In the genomic region with DNA sequence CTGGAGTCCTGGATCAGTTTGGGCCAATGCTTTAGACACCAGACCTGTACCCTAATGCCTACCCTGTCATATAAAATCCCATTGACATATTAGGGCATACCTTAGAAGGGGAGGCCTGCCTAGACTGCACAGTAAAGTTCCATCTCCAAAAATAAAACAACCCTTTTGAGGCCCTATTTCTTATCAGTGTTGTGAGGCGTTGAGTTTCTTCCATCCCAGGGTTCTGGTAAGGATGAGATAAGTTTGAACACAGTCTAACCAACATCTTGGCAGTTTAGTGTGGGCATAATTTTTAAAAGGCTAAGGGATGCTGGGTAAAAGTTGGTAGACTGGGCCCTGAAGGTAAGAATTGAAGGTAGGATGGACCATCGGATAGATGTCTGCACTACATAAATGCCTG, we compare ENCODE assay signal across 12 mouse cellular contexts. TPM values are rescaled to one million over a fixed set of nuclear protein-coding genes. Genes with fewer than 3 reads are reported as not detected.
DNase-seq lines count a peak whose midpoint lies in the region; ATAC-seq lines count a peak whose summit lies in the region.
"Had no signal": no experiment of that assay in that cellular context is flagged by ENCODE, and none has a peak within 500 bp of the region (broad histone marks: within the 10 kb centered on the region; RNA-seq: fewer than 3 reads in every experiment).

No protein-coding gene starts in this region.

- H3K4me3 ChIP-seq in heart, embryonic 16.5 days (ENCODE audit: low read length), result no peak overlapping the region
- H3K4me3 ChIP-seq: embryonic facial prominence, embryonic 12.5 days had no signal

- H3K4me1 ChIP-seq in heart, embryonic 16.5 days (ENCODE audit: control insufficient read depth, insufficient read depth, low read length), result peaks cover 24% of the 10 kb centered on the region

- H3K9ac ChIP-seq in heart, embryonic 16.5 days (ENCODE audit: low read length), result 0 out of 2 replicates have a peak overlapping the region, but pooled peaks have one; percentile 14
- H3K9ac ChIP-seq: embryonic facial prominence, embryonic 12.5 days had no signal

- intact Hi-C loops in left cerebral cortex, postnatal 4 days (cut with DNase I), result no loop called here

- no peaks in the 10 kb centered on the region for H3K9me3 ChIP-seq in heart, embryonic 16.5 days (replicated peaks; ENCODE audit: control insufficient read depth, low read length)
- H3K9me3 ChIP-seq: embryonic facial prominence, embryonic 12.5 days had no signal

- no peak for ATAC-seq in heart, embryonic 16.5 days (replicated peaks; ENCODE audit: extremely low read depth, insufficient read depth, low FRiP score)
- ATAC-seq: intestine, embryonic 16.5 days; lung, postnatal 0 days had no signal

- peak overlapping the region; percentile 14; the same call in 1 of the 2 replicates for H3K4me2 ChIP-seq in heart, embryonic 16.5 days (ENCODE audit: low read depth, low read length)

- WGBS in heart, embryonic 16.5 days, result 67% methylated on average over 2 of the region's 2 CpGs

- peak overlapping the region; percentile 33; the same call in 1 of the 2 replicates for H3K27ac ChIP-seq in heart, embryonic 16.5 days (ENCODE audit: low read length)
- H3K27ac ChIP-seq: embryonic facial prominence, embryonic 12.5 days had no signal

- no peak for DNase-seq in heart, adult 11 months
- peak; percentile 44 for DNase-seq in spleen, adult 12 weeks (ENCODE audit: low spot score)
- DNase-seq in spleen, adult 18-20 months, result no peak
- DNase-seq in liver, result peak; percentile 44
- no peak for DNase-seq in adrenal gland, postnatal 4 days (ENCODE audit: low spot score in 2 of 2)
- DNase-seq in left cerebral cortex, postnatal 4 days, result no peak
- DNase-seq: adrenal gland, postnatal 36 days; cerebellum, adult 9-11 months had no signal

- no peaks in the 10 kb centered on the region for H3K27me3 ChIP-seq in heart, embryonic 16.5 days (ENCODE audit: control insufficient read depth, insufficient read depth, low read length)
- H3K27me3 ChIP-seq: embryonic facial prominence, embryonic 12.5 days had no signal

- H3K36me3 ChIP-seq in heart, embryonic 16.5 days (ENCODE audit: control insufficient read depth, insufficient read depth), result peaks cover 33% of the 10 kb centered on the region

RNA-seq across cellular contexts. Expression of gene Narf, which starts 2.6 kb away (rescaled TPM):
- polyA plus RNA-seq in heart, embryonic 16.5 days (2015; fragmentation: Nextera tagmentation; extraction: Ambion mirVana), result 64.9 and 68.4 TPM in 2 replicates
- total RNA-seq in adrenal gland, postnatal 4 days (2021), result 10 to 100 TPM; 28.4 to 36.2 TPM
- total RNA-seq in left cerebral cortex, postnatal 4 days (2021), result 10 to 100 TPM; 70.6 to 73.2 TPM

RNA-seq across cellular contexts. Expression of gene Cybc1, which starts 10.5 kb away (rescaled TPM):
- polyA plus RNA-seq in heart, embryonic 16.5 days (2015; fragmentation: Nextera tagmentation; extraction: Ambion mirVana), result 24.5 and 27.1 TPM in 2 replicates
- 10 to 100 TPM; 27.6 to 28.3 TPM for total RNA-seq in adrenal gland, postnatal 4 days (2021)
- 10 to 100 TPM; 24.0 to 27.3 TPM for total RNA-seq in left cerebral cortex, postnatal 4 days (2021)

RNA-seq across cellular contexts. Expression of gene Foxk2, which starts 20.1 kb away (rescaled TPM):
- 4.6 and 6.4 TPM in 2 replicates for polyA plus RNA-seq in heart, embryonic 16.5 days (2015; fragmentation: Nextera tagmentation; extraction: Ambion mirVana)
- 10 to 100 TPM; 32.7 to 36.7 TPM for total RNA-seq in adrenal gland, postnatal 4 days (2021)
- total RNA-seq in left cerebral cortex, postnatal 4 days (2021), result 100 to 1,000 TPM; 115 to 116 TPM

RNA-seq across cellular contexts. Expression of gene Ogfod3, which starts 35.2 kb away (rescaled TPM):
- polyA plus RNA-seq in heart, embryonic 16.5 days (2015; fragmentation: Nextera tagmentation; extraction: Ambion mirVana), result 28.2 and 32.7 TPM in 2 replicates
- 10 to 100 TPM; 23.6 to 26.0 TPM for total RNA-seq in adrenal gland, postnatal 4 days (2021)
- total RNA-seq in left cerebral cortex, postnatal 4 days (2021), result 1 to 10 TPM; 7.7 to 8.0 TPM

RNA-seq across cellular contexts. Expression of gene Hexdc, which starts 35.4 kb away (rescaled TPM):
- polyA plus RNA-seq in heart, embryonic 16.5 days (2015; fragmentation: Nextera tagmentation; extraction: Ambion mirVana), result 9.1 and 9.3 TPM in 2 replicates
- 10 to 100 TPM; 21.9 to 22.5 TPM for total RNA-seq in adrenal gland, postnatal 4 days (2021)
- total RNA-seq in left cerebral cortex, postnatal 4 days (2021), result 10 to 100 TPM; 54.9 to 57.3 TPM

Comparison
In these comparisons a context has a peak if more than half of its experiments do, and no peak if none do; other contexts are left out.
1. DNase-seq: peak in spleen, adult 12 weeks (single experiment) and liver (single experiment); none in heart, adult 11 months (single experiment), spleen, adult 18-20 months (0 of 2), adrenal gland, postnatal 4 days (0 of 2) and left cerebral cortex, postnatal 4 days (single experiment).